Mouse (Mus musculus): ENCODE measurements around the gene BC028528.

DNA sequence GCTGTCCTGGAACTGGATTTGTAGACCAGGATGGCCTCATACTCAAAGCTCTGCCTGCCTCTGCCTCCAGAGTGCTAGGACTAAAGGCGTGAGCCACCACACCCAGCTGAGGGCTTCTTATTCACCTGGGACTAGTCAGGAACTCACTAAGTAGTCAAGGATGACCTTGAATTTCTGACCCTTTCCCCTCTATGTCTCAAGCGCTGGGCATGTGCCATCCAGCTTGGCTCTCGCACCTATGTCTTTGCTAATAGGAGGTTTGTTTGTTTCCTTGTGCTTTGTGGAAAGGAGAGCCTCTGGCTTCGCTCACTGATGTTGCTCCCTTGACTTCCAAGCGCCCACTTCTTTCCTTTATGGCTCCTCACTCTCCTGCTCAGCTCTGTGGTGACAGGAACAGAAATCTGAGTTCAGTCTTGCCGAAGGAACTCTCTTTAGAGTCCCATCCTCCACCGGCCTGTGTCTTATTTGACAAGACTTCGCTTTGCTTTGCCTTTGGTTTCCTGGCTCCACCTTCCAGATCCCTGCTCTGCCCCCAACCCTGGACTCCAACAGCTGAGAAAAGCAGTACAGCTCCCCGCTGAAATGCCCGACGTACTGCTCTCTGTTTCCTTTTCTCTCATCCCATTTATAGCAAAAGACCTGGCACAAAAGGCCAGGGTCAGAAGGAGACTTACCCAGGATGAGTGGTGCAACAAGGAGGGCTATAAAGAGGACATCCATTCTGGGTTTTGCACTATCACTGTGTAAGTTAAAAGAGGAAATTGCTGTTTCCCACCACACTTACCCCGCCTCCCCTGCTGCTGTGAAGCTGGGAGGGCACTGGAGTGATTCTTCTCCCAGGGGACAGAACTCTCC lies at the start of gene BC028528:
- TF ChIP-seq POLR2A (IDR thresholded peaks at IDR 0.05; ENCODE audit: borderline replicate concordance, low read depth, low read length) (no peak), CTCF (IDR thresholded peaks at IDR 0.05; ENCODE audit: low read depth, low read length) (no peak)

Data from bone marrow macrophage, adult 2 months (primary cell).